Mouse (Mus musculus) heart, postnatal 0 days (tissue): ENCODE measurements around the gene Sh3bgrl2.

Experiments
- CTCF ChIP-seq: IDR thresholded peaks from 2 replicates; pipeline ENCODE4 v1.5.1; 2016; ENCODE audit warnings: antibody characterized with exemption, control low read depth, low read depth
- EP300 ChIP-seq: IDR thresholded peaks from 2 replicates; pipeline ENCODE4 v1.6.1; 2016; ENCODE audit warnings: antibody characterized with exemption, low read depth

DNA sequence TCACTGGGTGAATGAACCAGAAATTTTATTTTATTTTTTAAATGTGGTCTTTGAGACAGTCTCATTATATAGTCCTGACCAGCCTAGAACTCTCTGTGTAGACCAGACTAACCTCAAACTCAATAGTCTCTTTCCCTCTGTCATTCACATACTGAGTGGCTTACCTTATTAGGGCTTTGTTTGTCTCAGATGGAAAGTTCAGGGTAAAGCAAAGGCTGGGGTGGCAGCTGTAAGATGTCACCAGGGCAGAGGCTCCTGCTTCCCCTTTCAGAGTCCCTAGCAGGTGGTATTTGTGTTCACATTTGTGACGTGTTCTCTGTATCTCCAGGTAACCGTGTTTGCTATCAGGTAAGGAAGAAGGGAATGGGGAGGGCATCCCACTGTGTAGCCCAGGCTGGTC, 24.7 kb downstream of the Sh3bgrl2 start:
- no peak for TF ChIP-seq EP300
- TF ChIP-seq CTCF = no peak
